Mouse (Mus musculus): ENCODE measurements around the gene Dusp8. TPM values are rescaled to one million over a fixed set of nuclear protein-coding genes. Genes with fewer than 3 reads are reported as not detected.

Gene Dusp8
- total RNA-seq, 2 experiments from 2014 or later: 20.5 to 44.4 TPM

DNA sequence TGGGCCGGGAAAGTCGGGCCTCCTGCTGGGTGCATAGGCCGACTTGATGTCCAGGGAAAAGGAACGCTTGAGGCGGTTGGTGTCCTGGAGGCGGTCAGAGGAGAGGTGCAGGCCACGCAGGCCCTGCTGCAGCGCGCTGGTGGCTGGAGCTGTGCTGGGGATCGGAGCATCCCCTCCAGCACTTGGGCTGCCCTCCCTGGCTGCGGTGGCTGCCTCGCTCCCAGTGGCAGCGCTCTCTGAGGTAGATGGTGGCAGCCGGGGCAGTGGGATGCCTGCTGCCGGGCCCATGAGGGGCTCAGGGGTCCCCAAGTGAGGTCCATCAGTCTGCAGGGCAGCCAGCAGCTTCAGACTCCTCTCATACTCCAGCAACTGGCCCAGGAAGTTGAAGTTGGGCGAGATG, 13.0 kb downstream of the Dusp8 start:
- no peak overlapping the region for H3K27ac ChIP-seq
- H3K4me3 ChIP-seq: no peak overlapping the region
- no peak for TF ChIP-seq CTCF (IDR thresholded peaks at IDR 0.05)
- no peak for DNase-seq
- intact Hi-C loops (cut with DNase I): no loop called here

DNA sequence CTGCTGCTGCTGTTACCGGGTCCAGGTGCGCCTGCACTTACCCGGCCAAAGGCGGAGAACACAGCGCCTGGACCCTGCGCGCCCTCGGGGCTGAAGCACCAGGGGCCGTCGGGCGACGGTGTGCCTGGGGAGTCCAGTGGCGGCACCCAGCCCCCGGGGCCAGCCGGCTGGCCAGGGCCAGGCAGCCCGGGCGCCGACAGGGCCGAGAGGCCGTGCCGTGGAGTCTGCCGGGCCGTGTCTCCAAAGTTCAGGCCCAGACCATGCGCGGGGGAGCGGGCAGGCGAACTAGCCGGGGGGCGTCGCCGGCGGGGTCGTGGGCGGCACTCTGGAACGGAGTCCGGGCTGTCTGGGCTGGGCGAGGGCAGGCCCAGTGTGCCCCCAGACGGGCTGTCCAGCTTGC, 13.5 kb downstream of the Dusp8 start:
- no peak for TF ChIP-seq CTCF (IDR thresholded peaks at IDR 0.05)
- Histone ChIP-seq H3K4me3 (no peak overlapping the region), H3K27ac (no peak overlapping the region)
- intact Hi-C loops (cut with DNase I): no loop called here
- DNase-seq: no peak

DNA sequence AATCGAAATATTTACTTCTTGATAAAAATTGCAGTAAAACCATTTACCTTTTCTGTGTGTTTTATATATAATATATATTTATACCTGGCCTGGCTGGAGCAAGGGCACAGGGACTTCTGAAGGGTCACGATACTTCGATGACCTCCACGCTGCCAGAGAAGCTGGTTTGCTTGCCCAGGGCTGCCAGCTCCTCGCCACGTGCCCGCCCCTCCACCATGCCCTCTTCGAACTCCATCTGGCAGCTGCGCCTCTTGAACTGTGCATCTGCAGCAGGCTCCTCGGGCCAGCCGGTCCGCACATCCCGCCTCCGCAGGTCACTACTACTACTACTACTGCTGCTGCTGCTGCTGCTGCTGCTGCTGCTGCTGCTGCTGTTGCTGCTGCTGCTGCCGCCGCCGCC, 13.9 kb downstream of the Dusp8 start:
- DNase-seq: peak; percentile 48
- Histone ChIP-seq H3K27ac (no peak overlapping the region), H3K4me3 (no peak overlapping the region)
- TF ChIP-seq CTCF (IDR thresholded peaks at IDR 0.05): no peak
- intact Hi-C loops (cut with DNase I): no loop called here

DNA sequence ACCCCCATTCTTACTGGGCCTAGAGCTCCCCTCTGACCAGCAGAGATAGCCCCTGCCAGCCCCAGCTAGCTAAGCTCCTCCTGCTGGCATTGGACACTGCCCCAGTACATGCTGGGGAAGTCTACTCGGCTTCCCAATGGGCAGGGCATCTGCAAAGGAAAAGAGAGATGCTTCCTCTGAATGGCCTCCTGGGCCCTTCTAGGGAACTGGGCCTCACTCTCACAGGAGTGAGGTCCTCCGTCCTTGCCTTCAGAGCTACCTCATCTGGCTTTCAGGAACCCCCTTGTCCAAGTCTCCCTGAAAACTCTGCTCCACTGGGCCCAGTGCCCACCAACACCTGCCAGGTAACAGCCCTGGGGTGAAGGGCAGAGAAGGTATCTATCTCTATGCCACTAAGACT, 14.8 kb downstream of the Dusp8 start:
- Histone ChIP-seq H3K4me3 (no peak overlapping the region), H3K27ac (peak overlapping the region; percentile 35; the same call in 1 of the 2 replicates)
- intact Hi-C loops (cut with DNase I): no loop called here
- DNase-seq: no peak
- TF ChIP-seq CTCF (IDR thresholded peaks at IDR 0.05): no peak

DNA sequence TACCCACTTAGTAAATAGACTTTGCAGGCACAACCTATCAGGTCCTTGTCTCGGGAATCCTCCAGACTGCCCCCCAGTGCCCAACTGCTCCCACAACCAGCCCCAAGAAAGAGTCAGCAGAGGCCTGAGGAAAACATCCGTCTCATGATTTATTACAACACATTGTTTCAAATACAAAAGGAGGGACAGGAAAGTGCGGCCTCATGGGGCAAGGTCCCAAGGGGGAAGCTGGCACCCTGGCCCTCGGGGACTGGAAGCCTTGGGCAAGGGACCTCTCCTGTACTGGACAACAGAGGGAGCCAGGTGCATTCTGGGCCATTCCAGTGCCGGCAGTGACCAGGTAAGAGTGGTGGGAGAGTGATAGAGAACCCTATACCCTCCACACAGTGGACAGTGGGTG, 16.3 kb downstream of the Dusp8 start:
- no peak for TF ChIP-seq CTCF (IDR thresholded peaks at IDR 0.05)
- Histone ChIP-seq H3K27ac (peak overlapping the region; percentile 24; the same call in 1 of the 2 replicates), H3K4me3 (no peak overlapping the region)
- no peak for DNase-seq
- intact Hi-C loops (cut with DNase I): no loop called here

DNA sequence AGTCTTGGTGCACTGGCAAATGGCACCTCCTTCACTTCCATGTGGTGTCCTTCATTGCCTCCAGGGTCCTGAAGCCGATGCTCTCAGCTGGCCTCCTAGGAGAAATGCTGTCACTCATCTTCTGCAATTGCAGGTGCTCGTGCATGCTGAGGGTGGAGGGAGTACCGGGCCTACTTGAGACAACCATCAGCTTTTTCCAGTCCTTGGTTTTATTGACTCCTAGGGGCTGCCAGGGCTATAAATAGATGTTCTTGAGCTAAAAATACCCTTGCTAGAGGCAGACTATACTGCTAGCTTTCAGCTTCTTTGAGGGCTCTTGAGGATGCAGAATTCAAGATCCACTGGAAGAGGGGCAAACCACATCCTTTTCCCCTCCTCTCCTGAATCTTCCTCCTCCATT, 18.5 kb downstream of the Dusp8 start:
- intact Hi-C loops (cut with DNase I): no loop called here
- no peak for TF ChIP-seq CTCF (IDR thresholded peaks at IDR 0.05)
- H3K4me3 ChIP-seq: no peak overlapping the region
- DNase-seq: peak; percentile 44
- H3K27ac ChIP-seq: peak overlapping the region; percentile 73

DNA sequence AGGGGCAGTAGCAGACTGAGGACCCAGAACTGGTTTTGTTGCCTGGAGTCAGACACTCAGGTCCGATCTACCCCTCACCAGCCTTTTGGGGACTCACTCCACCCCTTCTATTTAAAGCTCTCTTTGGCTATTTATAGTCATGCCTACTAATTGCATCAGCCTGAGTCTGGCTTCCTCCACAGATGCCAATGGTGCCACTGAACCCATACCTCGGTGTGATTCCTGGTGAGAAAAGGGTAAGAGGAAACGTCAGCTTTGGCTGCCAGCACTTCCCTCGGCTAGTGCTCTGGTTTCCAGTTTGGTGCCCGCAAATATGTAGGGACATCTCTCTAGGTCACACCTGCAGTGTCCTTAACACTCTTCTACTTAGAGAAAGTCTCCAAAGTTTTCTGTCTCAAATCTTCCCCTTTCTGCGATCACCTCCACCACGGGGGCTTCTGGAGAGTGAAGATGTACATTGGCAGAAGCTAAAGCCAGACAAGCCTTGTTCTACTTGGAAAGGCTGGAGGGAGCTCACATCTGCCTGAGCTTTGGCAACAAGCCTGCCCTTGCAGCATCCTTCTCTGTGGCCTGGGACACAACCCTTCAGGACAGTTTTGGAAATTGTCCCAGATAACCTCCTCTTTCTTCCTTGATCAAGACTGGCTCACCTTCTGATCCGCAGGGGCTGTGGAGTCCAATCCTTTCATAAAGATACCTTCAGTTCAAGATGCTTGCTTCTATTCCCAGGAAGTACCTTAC, 21.3 kb downstream of the Dusp8 start:
- no peak overlapping the region for H3K4me3 ChIP-seq
- no peak for TF ChIP-seq CTCF (IDR thresholded peaks at IDR 0.05)
- peak; percentile 68 for DNase-seq
- intact Hi-C loops (cut with DNase I): no loop called here
- peak overlapping the region; percentile 76 for H3K27ac ChIP-seq

DNA sequence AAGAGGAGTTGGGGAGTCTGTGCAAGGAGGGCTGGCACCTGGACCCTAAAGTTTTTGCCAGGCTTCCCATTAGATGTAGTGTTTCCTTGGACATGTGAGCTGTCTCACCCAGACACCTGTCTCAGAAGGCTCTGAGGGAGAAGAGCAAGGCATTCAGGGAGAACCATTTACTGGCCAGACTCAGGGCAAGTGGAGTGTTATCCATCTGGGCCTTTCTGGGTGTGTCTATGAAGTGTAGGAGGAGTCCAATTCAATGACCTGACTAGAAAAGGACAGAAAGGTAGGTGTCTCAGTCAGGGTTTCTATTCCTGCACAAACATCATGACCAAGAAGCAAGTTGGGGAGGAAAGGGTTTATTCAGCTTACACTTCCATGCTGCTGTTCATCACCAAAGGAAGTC, 23.9 kb downstream of the Dusp8 start:
- no peak for DNase-seq
- TF ChIP-seq CTCF (IDR thresholded peaks at IDR 0.05): no peak
- intact Hi-C loops (cut with DNase I): loop anchor here (1.0 kb wide), 1 partner anchor 26 kb away; no protein-coding TSS in a partner anchor

DNA sequence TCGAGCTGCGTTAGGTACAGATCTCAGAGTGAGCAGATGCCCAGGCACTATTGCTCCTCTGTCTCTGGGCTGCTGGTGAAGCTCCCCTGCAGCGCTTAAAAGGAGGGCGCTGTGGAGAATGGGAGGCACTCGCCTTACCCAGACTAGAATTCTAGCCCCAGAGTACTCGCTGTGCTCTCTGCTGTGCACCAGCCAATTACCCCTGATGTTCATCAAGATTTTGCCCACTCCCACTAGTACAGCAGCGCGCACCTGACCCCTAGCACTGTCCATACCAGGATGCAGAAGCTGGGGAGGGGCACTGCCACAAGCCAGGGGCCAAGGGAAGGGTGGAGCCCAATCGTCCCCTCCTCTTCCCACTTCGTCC, 24.4 kb downstream of the Dusp8 start:
- DNase-seq: no peak
- intact Hi-C loops (cut with DNase I): loop anchor here (1.0 kb wide), 1 partner anchor 26 kb away; no protein-coding TSS in a partner anchor
- no peak for TF ChIP-seq CTCF (IDR thresholded peaks at IDR 0.05)
- Histone ChIP-seq H3K27ac (peak overlapping the region; percentile 56; the same call in 1 of the 2 replicates), H3K4me3 (peak overlapping the region; percentile 54)

More for the DNA sequence above, 23.9 kb downstream of the Dusp8 start:
- H3K27ac ChIP-seq: 0 out of 2 replicates have a peak overlapping the region, but pooled peaks have one; percentile 43
- no peak overlapping the region for H3K4me3 ChIP-seq

DNA sequence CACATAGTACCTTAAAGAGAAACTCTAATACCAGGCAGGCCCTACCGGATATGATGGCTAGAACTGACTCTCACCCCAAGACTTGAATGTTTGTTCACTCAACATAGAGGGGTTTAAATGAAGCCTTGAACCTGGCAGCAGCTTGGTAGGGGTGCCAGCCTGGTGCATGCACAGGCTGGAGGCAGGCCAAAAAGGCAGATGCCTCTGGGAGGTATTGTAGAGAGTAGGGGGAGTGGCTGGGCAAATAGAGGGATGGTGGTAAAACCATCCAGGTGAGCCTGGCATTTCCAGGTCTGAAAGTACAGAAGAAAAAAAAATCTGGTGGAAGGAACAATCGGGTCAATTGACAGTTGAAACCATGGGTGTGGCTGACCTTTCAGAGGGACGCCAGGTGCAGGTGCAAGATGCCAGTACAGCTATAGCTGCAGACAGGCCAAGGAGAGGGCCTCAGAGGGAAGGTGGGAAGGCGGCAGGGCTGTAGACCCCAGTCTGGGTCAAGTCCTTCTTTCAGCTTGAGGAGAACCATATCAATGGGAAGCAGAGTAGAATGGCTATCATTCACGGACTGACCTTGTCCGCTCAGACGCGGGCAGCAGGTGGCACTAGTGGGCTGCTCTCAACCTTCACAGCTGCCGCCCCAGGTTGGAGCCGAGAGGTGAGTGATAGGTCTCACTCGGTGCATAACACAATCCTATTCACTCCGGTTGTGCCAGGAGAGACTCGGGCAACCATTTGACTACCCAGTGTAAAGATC, 25.0 kb downstream of the Dusp8 start:
- Histone ChIP-seq H3K27ac (peak overlapping the region; percentile 56; the same call in 1 of the 2 replicates), H3K4me3 (peak overlapping the region; percentile 54)
- TF ChIP-seq CTCF (IDR thresholded peaks at IDR 0.05): peak; percentile 96; the same call in 1 of the 2 replicates
- intact Hi-C loops (cut with DNase I): loop anchor here (1.0 kb wide), 1 partner anchor 27 kb away; no protein-coding TSS in a partner anchor
- DNase-seq: peak; percentile 87

DNA sequence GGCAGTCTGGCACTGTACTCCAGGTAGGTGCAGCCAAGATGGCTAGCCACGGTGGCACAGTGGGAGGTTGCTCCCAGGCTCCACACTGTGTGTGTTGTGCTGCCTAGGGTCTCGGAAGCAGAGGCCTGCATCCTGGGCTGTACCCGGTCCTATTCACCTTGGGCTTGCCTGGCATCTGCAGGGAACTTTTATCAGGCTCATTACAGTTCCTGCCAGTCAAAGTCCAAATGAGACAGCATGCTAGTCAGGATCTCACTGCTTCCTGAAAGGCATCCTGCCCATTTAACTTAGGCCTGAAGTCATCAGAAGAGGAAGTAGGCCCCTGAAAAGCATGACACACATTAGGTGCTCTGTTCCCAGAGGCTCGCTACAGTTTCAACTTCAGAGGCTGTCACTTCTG, 27.2 kb downstream of the Dusp8 start:
- H3K27ac ChIP-seq: peak overlapping the region; percentile 48
- intact Hi-C loops (cut with DNase I): no loop called here

DNA sequence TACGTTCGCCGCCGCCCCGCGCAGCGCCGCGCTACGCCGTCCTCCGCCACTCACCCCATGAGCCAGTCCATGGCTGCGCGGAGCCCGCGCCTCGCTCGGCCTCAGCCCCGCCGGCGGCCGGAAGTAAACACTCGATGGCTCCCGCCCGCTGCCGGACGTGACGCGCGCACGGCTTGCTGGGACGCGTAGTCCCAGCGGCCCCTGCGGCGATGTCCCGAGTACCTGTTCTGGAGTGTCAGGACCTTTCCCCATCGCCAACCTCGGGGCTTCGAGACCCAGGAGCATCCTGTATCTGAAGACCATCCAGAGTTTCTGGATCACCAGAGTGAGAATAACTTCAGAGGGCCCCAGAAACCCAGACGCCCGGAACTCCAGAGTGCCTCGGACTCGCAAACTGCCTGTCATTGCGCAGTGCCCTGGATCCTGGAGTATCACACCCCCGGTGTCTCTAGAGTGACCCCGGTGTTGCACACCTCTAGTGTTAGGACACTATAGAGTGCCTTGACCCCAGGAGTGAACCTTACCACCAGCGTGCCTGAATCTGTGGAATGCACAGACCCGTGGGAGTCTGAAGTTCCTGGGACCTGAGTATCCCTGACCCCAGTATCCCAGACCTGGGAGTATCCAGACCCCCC, 34.6 kb downstream of the Dusp8 start, which contains the start of gene Mob2:
Mob2 (minus strand) TSS at position 135 of the 635 bp plus-strand sequence.
- peak; percentile 96 for DNase-seq
- TF ChIP-seq CTCF (IDR thresholded peaks at IDR 0.05): no peak
- intact Hi-C loops (cut with DNase I): loop anchor here (5.0 kb wide), 1 partner anchor 36 kb away; the partner anchor contains the start of gene Dusp8
- peak within 1 kb of the TSS; percentile 92 for H3K27ac ChIP-seq
- peak within 1 kb of the TSS; percentile 94 for H3K4me3 ChIP-seq

More for the DNA sequence above, 27.2 kb downstream of the Dusp8 start:
- no peak for DNase-seq
- no peak overlapping the region for H3K4me3 ChIP-seq
- no peak for TF ChIP-seq CTCF (IDR thresholded peaks at IDR 0.05)
